Mouse (Mus musculus) stomach, embryonic 15.5 days (tissue): ENCODE measurements at regions not wholly inside any gene's neighbourhood (a gene's known extent, or its start where the extent isn't known, plus 50 kb on each side); places are given as distances from the start of the nearest gene placed in this dataset. TPM values are rescaled to one million over a fixed set of nuclear protein-coding genes. Genes with fewer than 3 reads are reported as not detected.

Experiments
- ATAC-seq: fragments of 200-750 bp; cut with Nextera tagmentation; 2 replicates; pipeline ENCODE4 v1.8.0; 2017; ENCODE audit warnings: low read depth, moderate number of reproducible peaks, moderate TSS enrichment; ENCODE audit not compliant: insufficient read depth, low FRiP score
- H3K27ac ChIP-seq: fragments of 300-500 bp; sonication (generic); 2 replicates; pipeline ENCODE4 v1.5.1; 2015; ENCODE audit warnings: mild to moderate bottlenecking, inconsistent platforms
- H3K27me3 ChIP-seq: fragments of 300-500 bp; sonication (generic); replicated peaks from 2 replicates; pipeline ENCODE4 v1.6.1; 2015; ENCODE audit warnings: inconsistent platforms
- H3K36me3 ChIP-seq: fragments of 300-500 bp; sonication (generic); 2 replicates; pipeline ENCODE4 v1.6.1; 2015; ENCODE audit warnings: inconsistent platforms
- H3K4me1 ChIP-seq: fragments of 300-500 bp; sonication (generic); 2 replicates; pipeline ENCODE4 v1.6.1; 2015; ENCODE audit warnings: inconsistent platforms
- H3K4me2 ChIP-seq: fragments of 300-500 bp; sonication (generic); 2 replicates; pipeline ENCODE4 v1.6.1; 2015; ENCODE audit warnings: mild to moderate bottlenecking, inconsistent platforms
- H3K4me3 ChIP-seq: fragments of 300-500 bp; sonication (generic); replicated peaks from 2 replicates; pipeline ENCODE4 v1.5.1; 2015; ENCODE audit warnings: inconsistent platforms
- H3K9ac ChIP-seq: fragments of 300-500 bp; sonication (generic); 2 replicates; pipeline ENCODE4 v1.6.1; 2015; ENCODE audit warnings: inconsistent platforms
- H3K9me3 ChIP-seq: fragments of 300-500 bp; sonication (generic); 2 replicates; pipeline ENCODE4 v1.6.1; 2016; ENCODE audit warnings: inconsistent platforms
- WGBS: fragments of 180-500 bp; shearing (Covaris S2); methylation state at CpG from one replicate; pipeline ENCODE4 v1.1.7; 2015; 5-methylcytosine and 5-hydroxymethylcytosine counted together
- microRNA-seq: library from miRNA; unstranded; fragments of <30 nt; microRNA quantifications from one replicate; pipeline ENCODE4, GENCODE M21; 2016

GRCm38 (mm10) chr13:114759886-114760285, 58.1 kb upstream of the Mocs2 start:
- Histone ChIP-seq H3K27me3 (no peaks in the 10 kb centered on the region), H3K27ac (no peak overlapping the region), H3K4me3 (no peak overlapping the region), H3K4me1 (no peaks in the 10 kb centered on the region), H3K4me2 (no peak overlapping the region), H3K9ac (no peak overlapping the region), H3K9me3 (no peaks in the 10 kb centered on the region), H3K36me3 (no peaks in the 10 kb centered on the region)
- WGBS: 82% methylated on average over 1 of the region's 1 CpGs
- ATAC-seq: no peak

- no peaks in the 10 kb centered on the region for H3K9me3 ChIP-seq
- no peak overlapping the region for H3K9ac ChIP-seq
- no peaks in the 10 kb centered on the region for H3K27me3 ChIP-seq
- H3K36me3 ChIP-seq: no peaks in the 10 kb centered on the region
- H3K27ac ChIP-seq: no peak overlapping the region
- ATAC-seq: no peak
- WGBS: 79% methylated on average over 3 of the region's 3 CpGs
- H3K4me1 ChIP-seq: no peaks in the 10 kb centered on the region
- H3K4me3 ChIP-seq: no peak overlapping the region
- no peak overlapping the region for H3K4me2 ChIP-seq
Measured at GRCm38 (mm10) chr13:114760901-114761300, 57.1 kb upstream of the Mocs2 start.

Small RNAs in the stretch of these regions (microRNA-seq; reads per million reads assigned to microRNA genes)
- gene Gm25950: not detected
